ENCODE assay signal across 19 mouse cellular contexts in the genomic region with DNA sequence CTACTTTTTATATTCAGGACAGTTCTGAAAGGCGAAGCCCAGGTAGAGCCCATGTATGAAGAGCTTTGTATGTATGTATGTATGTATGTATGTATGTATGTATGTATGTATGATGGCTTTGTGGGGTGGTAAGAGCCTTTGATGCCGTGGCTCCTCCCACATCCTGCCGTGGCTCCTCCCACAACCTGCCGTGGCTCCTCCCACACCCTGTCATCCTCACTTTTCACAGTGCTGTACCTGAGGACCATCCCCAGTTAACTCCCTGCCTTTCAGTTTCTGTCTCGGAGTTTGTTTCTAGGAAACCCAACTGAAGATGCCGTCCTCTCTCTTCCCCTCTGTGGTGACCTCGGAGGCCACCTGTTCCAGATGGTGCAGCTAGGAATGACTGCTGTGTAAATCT. TPM values are rescaled to one million over a fixed set of nuclear protein-coding genes. Genes with fewer than 3 reads are reported as not detected.
DNase-seq lines count a peak whose midpoint lies in the region; ATAC-seq and TF ChIP-seq lines count a peak whose summit lies in the region.
"Had no signal": no experiment of that assay in that cellular context is flagged by ENCODE, and none has a peak within 500 bp of the region (broad histone marks: within the 10 kb centered on the region; RNA-seq: fewer than 3 reads in every experiment).

No protein-coding gene starts in this region.

- H3K27ac ChIP-seq in intestine, embryonic 15.5 days: no peak overlapping the region
- no peak overlapping the region for H3K27ac ChIP-seq in intestine, postnatal 0 days (ENCODE audit: low read depth, low read length)
- no peak overlapping the region for H3K27ac ChIP-seq in stomach, postnatal 0 days (replicated peaks)
- H3K27ac ChIP-seq: forebrain, embryonic 12.5 days; gastrocnemius, adult 2 months; hindbrain, embryonic 12.5 days had no signal

- intact Hi-C loops in heart, postnatal 25 days (cut with DNase I): no loop called here

- no peak for TF ChIP-seq EP300 in stomach, postnatal 0 days (optimal IDR thresholded peaks at IDR 0.05)

- no peaks in the 10 kb centered on the region for H3K36me3 ChIP-seq in intestine, embryonic 15.5 days
- H3K36me3 ChIP-seq in intestine, postnatal 0 days (ENCODE audit: control insufficient read depth, insufficient read depth): no peaks in the 10 kb centered on the region
- no peaks in the 10 kb centered on the region; the same call in 1 of the 2 replicates for H3K36me3 ChIP-seq in stomach, postnatal 0 days (ENCODE audit: control insufficient read depth, insufficient read depth, low read length)
- H3K36me3 ChIP-seq: forebrain, embryonic 12.5 days; hindbrain, embryonic 12.5 days had no signal

- peaks cover 2% of the 10 kb centered on the region; the same call in 1 of the 2 replicates for H3K4me1 ChIP-seq in intestine, embryonic 15.5 days (replicated peaks)
- 0 out of 2 replicates have a peak, but pooled peaks cover 2% of the 10 kb centered on the region for H3K4me1 ChIP-seq in intestine, postnatal 0 days (replicated peaks; ENCODE audit: control insufficient read depth, insufficient read depth, low read length)
- H3K4me1 ChIP-seq in stomach, postnatal 0 days (replicated peaks; ENCODE audit: control insufficient read depth, insufficient read depth): no peaks in the 10 kb centered on the region; the same call in 1 of the 2 replicates
- H3K4me1 ChIP-seq: hindbrain, embryonic 12.5 days; megakaryocyte, embryonic 14.5 days had no signal

- H3K27me3 ChIP-seq in intestine, embryonic 15.5 days (replicated peaks): no peaks in the 10 kb centered on the region
- H3K27me3 ChIP-seq in intestine, postnatal 0 days (replicated peaks; ENCODE audit: control insufficient read depth, insufficient read depth, low read length): no peaks in the 10 kb centered on the region
- H3K27me3 ChIP-seq in stomach, postnatal 0 days (ENCODE audit: control insufficient read depth, insufficient read depth, low read length): no peaks in the 10 kb centered on the region
- H3K27me3 ChIP-seq: hindbrain, embryonic 12.5 days had no signal

- TF ChIP-seq CTCF in intestine, postnatal 0 days (IDR thresholded peaks at IDR 0.05; ENCODE audit: low read depth): no peak
- no peak for TF ChIP-seq CTCF in stomach, postnatal 0 days (IDR thresholded peaks at IDR 0.05; ENCODE audit: low read depth)

- H3K4me2 ChIP-seq in intestine, embryonic 15.5 days (replicated peaks): no peak overlapping the region
- no peak overlapping the region for H3K4me2 ChIP-seq in intestine, postnatal 0 days (replicated peaks; ENCODE audit: low read depth)
- no peak overlapping the region for H3K4me2 ChIP-seq in stomach, postnatal 0 days (replicated peaks; ENCODE audit: low read depth)
- H3K4me2 ChIP-seq: forebrain, embryonic 12.5 days; heart, embryonic 11.5 days; hindbrain, embryonic 12.5 days had no signal

- peak; percentile 27; the same call in 1 of the 2 replicates for ATAC-seq in intestine, embryonic 15.5 days
- ATAC-seq in intestine, postnatal 0 days: no peak
- ATAC-seq in CD4-positive, CD25-positive, alpha-beta regulatory T cell, adult 4 months: peak; percentile 51
- no peak for ATAC-seq in stomach, postnatal 0 days (ENCODE audit: low FRiP score, low TSS enrichment)
- ATAC-seq: midbrain, embryonic 16.5 days had no signal

- no peaks in the 10 kb centered on the region for H3K9me3 ChIP-seq in intestine, embryonic 15.5 days
- no peaks in the 10 kb centered on the region for H3K9me3 ChIP-seq in intestine, postnatal 0 days (ENCODE audit: control insufficient read depth)
- H3K9me3 ChIP-seq in stomach, postnatal 0 days (ENCODE audit: control insufficient read depth, low read length): no peaks in the 10 kb centered on the region
- H3K9me3 ChIP-seq: forebrain, embryonic 12.5 days; hindbrain, embryonic 12.5 days; megakaryocyte, embryonic 14.5 days had no signal

- no peak overlapping the region for H3K9ac ChIP-seq in intestine, embryonic 15.5 days
- no peak overlapping the region for H3K9ac ChIP-seq in intestine, postnatal 0 days (ENCODE audit: low read depth, low read length)
- H3K9ac ChIP-seq in stomach, postnatal 0 days (ENCODE audit: low read length): no peak overlapping the region
- H3K9ac ChIP-seq: forebrain, embryonic 12.5 days; hindbrain, embryonic 12.5 days had no signal

- peak; percentile 80 for DNase-seq in induced T-regulatory cell, adult 2 months (ENCODE audit: low read depth)
- DNase-seq in thymus, postnatal 10 days (ENCODE audit: low spot score in 2 of 2): peak; percentile 32 to 47
- DNase-seq in heart, postnatal 25 days (ENCODE audit: low spot score): no peak
- no peak for DNase-seq in stomach, postnatal 0 days (ENCODE audit: low spot score)
- no peak for DNase-seq in right cerebral cortex, postnatal 4 days
- DNase-seq: adrenal gland, postnatal 14 days; cerebellum, adult 11 months; cerebellum, postnatal 14 days; gastrocnemius, adult 2 months; heart, postnatal 10 days; liver had no signal

- no peak overlapping the region for H3K4me3 ChIP-seq in intestine, embryonic 15.5 days (replicated peaks)
- no peak overlapping the region for H3K4me3 ChIP-seq in intestine, postnatal 0 days (ENCODE audit: low read depth, low read length)
- H3K4me3 ChIP-seq in stomach, postnatal 0 days (ENCODE audit: low read depth, low read length): no peak overlapping the region
- H3K4me3 ChIP-seq: forebrain, embryonic 12.5 days; gastrocnemius, adult 2 months; hindbrain, embryonic 12.5 days; megakaryocyte, embryonic 14.5 days had no signal

- WGBS in intestine, embryonic 15.5 days: 83% methylated on average over 7 of the region's 7 CpGs
- WGBS in intestine, postnatal 0 days: 90% methylated on average over 7 of the region's 7 CpGs
- WGBS in stomach, postnatal 0 days: 76% methylated on average over 7 of the region's 7 CpGs

RNA-seq across cellular contexts. Expression of a gene that starts 39.5 kb away (rescaled TPM):
- 83.2 and 92.6 TPM in 2 replicates for polyA plus RNA-seq in intestine, embryonic 15.5 days (2015; fragmentation: Nextera tagmentation; extraction: Ambion mirVana)
- 14.8 and 16.2 TPM in 2 replicates for polyA plus RNA-seq in intestine, postnatal 0 days (2015; fragmentation: Nextera tagmentation; extraction: Ambion mirVana)
- 10 to 100 TPM in 1 of 2 experiments, 1 to 10 TPM in 1; 6.6 to 14.8 TPM for polyA plus RNA-seq in CD4-positive, CD25-positive, alpha-beta regulatory T cell, adult 4 months (2017; shearing (Covaris generic))
- total RNA-seq in heart, postnatal 25 days (2021): 1 to 10 TPM; 3.5 to 3.7 TPM
- 19.9 and 25.1 TPM in 2 replicates for polyA plus RNA-seq in stomach, postnatal 0 days (2015; fragmentation: Nextera tagmentation; extraction: Ambion mirVana)

RNA-seq across cellular contexts. Expression of a gene that starts 40.6 kb away (rescaled TPM):
- polyA plus RNA-seq in intestine, embryonic 15.5 days (2015; fragmentation: Nextera tagmentation; extraction: Ambion mirVana): 7.6 and 9.6 TPM in 2 replicates
- 2.1 and 5.1 TPM in 2 replicates for polyA plus RNA-seq in intestine, postnatal 0 days (2015; fragmentation: Nextera tagmentation; extraction: Ambion mirVana)
- 1 to 10 TPM in 1 of 2 experiments, under 1 TPM in 1; 0.54 to 1.2 TPM for polyA plus RNA-seq in CD4-positive, CD25-positive, alpha-beta regulatory T cell, adult 4 months (2017; shearing (Covaris generic))
- total RNA-seq in heart, postnatal 25 days (2021): not detected
- 92.5 and 97.2 TPM in 2 replicates for polyA plus RNA-seq in stomach, postnatal 0 days (2015; fragmentation: Nextera tagmentation; extraction: Ambion mirVana)
- total RNA-seq: gastrocnemius, adult 2 months; heart, postnatal 10 days had no signal

Comparison
In these comparisons a context has a peak if more than half of its experiments do, and no peak if none do; other contexts are left out.
1. ATAC-seq: peak in intestine, embryonic 15.5 days (single experiment) and CD4-positive, CD25-positive, alpha-beta regulatory T cell, adult 4 months (single experiment); none in intestine, postnatal 0 days (single experiment) and stomach, postnatal 0 days (single experiment).
2. DNase-seq: peak in induced T-regulatory cell, adult 2 months (single experiment) and thymus, postnatal 10 days (2 of 2); none in heart, postnatal 25 days (single experiment), stomach, postnatal 0 days (single experiment) and right cerebral cortex, postnatal 4 days (single experiment).